Mouse (Mus musculus) layer of hippocampus, postnatal 14 days (tissue): ENCODE measurements around the gene Gosr2. TPM values are rescaled to one million over a fixed set of nuclear protein-coding genes. Genes with fewer than 3 reads are reported as not detected.
"Not testable (repeated sequence)": the region's sequence is repeated elsewhere in the genome, so short reads cannot be mapped to it uniquely, and the experiment has no call there.

Experiments used
- DNase-seq, 2 experiments: peaks; one replicate each; pipeline ENCODE4 v3.0.0; 2021 to 2022; ENCODE audit warnings: low spot score in 2 of 2, mixed read lengths in 1 of 2
- total RNA-seq, 2 experiments: library from RNA; stranded (reverse); gene quantifications; 2 replicates each; pipeline ENCODE4 v1.2.3; 2021

The Gosr2 gene
- total RNA-seq, 2 experiments from 2014 or later, result 75.7 to 78.5 TPM

GRCm38 (mm10) chr11:103693241-103693640 is 4.5 kb downstream of the Gosr2 start:
- no peak for DNase-seq

GRCm38 (mm10) chr11:103691036-103691435 is 6.7 kb downstream of the Gosr2 start:
- no peak for DNase-seq

- DNase-seq, result no peak
These were observed 8.7 kb downstream of the Gosr2 start for GRCm38 (mm10) chr11:103688980-103689378.

GRCm38 (mm10) chr11:103688271-103688979 is 9.3 kb downstream of the Gosr2 start:
- no peak for DNase-seq

GRCm38 (mm10) chr11:103686706-103687105 is 11.0 kb downstream of the Gosr2 start:
- no peak for DNase-seq

- DNase-seq, result peak; percentile 71 to 75
These were observed 12.4 kb downstream of the Gosr2 start for GRCm38 (mm10) chr11:103685261-103685736.

- no peak for DNase-seq
These were observed 13.9 kb downstream of the Gosr2 start for GRCm38 (mm10) chr11:103683667-103684334.

GRCm38 (mm10) chr11:103677042-103677441 is 20.7 kb downstream of the Gosr2 start:
- not testable (repeated sequence) for DNase-seq

- peak in 1 of 2 experiments; percentile 80 for DNase-seq
These were observed 22.1 kb downstream of the Gosr2 start for GRCm38 (mm10) chr11:103675556-103675955.

- DNase-seq, result no peak
These were observed 30.7 kb downstream of the Gosr2 start for GRCm38 (mm10) chr11:103666907-103667426.

- DNase-seq, result peak in 1 of 2 experiments; percentile 77
These were observed 31.4 kb downstream of the Gosr2 start for GRCm38 (mm10) chr11:103666181-103666906.

- no peak for DNase-seq
These were observed 32.0 kb downstream of the Gosr2 start for GRCm38 (mm10) chr11:103665695-103666094.

GRCm38 (mm10) chr11:103663119-103663518 is 34.6 kb downstream of the Gosr2 start:
- DNase-seq, result no peak

- peak in 1 of 2 experiments; percentile 68 for DNase-seq
These were observed 35.2 kb downstream of the Gosr2 start for GRCm38 (mm10) chr11:103662546-103662945.

- no peak for DNase-seq
These were observed 35.8 kb downstream of the Gosr2 start for GRCm38 (mm10) chr11:103661863-103662262.

- DNase-seq, result no peak
These were observed 39.5 kb downstream of the Gosr2 start for GRCm38 (mm10) chr11:103658189-103658588.

- no peak for DNase-seq
These were observed 41.2 kb downstream of the Gosr2 start for GRCm38 (mm10) chr11:103656520-103656919.

- DNase-seq, result peak in 1 of 2 experiments; percentile 64
These were observed 44.2 kb downstream of the Gosr2 start for GRCm38 (mm10) chr11:103653359-103653965.

GRCm38 (mm10) chr11:103651426-103651825 is 46.3 kb downstream of the Gosr2 start:
- no peak for DNase-seq

GRCm38 (mm10) chr11:103649983-103650493 is 47.7 kb downstream of the Gosr2 start:
- no peak for DNase-seq
